ENCODE assay signal across 21 mouse cellular contexts in the genomic region with DNA sequence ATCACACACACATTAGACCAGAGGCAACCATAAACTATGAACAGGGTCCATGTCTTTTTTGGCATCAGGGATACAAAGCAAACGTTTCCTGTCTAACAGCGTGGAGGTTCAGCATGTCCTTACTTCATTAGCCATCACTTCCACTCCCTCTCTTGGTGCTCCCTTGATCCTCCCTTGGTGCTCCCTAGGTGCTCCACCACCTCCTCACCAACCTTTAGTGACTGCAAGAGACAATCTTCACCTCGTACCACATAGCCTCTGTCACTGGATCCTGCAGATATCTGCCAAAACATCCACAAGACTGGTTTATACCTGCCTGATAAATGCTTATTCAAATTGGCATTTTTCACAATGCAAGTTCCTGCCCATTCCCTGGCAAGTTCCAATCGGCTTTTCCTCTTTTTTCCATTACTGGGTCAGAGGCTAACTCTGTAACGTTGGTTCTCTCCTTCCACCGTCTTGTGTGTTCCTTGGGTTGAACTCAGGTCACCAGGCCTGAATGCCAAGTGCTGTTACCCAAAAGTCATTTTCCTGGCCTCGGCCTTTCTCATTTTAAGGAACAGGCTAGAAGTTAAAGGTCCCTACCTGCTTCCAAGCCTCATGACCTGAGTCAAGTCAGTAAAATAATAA. TPM values are rescaled to one million over a fixed set of nuclear protein-coding genes. Genes with fewer than 3 reads are reported as not detected.
A peak's percentile ranks its signal among the peaks of the same experiment; 100 is the strongest.
DNase-seq lines count a peak whose midpoint lies in the region; ATAC-seq lines count a peak whose summit lies in the region.
"Had no signal": no experiment of that assay in that cellular context is flagged by ENCODE, and none has a peak within 500 bp of the region (broad histone marks: within the 10 kb centered on the region; RNA-seq: fewer than 3 reads in every experiment).

No protein-coding gene starts in this region.

- no peaks in the 10 kb centered on the region for H3K27me3 ChIP-seq in embryonic facial prominence, embryonic 12.5 days
- no peaks in the 10 kb centered on the region for H3K27me3 ChIP-seq in embryonic facial prominence, embryonic 10.5 days (replicated peaks; ENCODE audit: low read depth, poor library complexity, severe bottlenecking)
- no peaks in the 10 kb centered on the region for H3K27me3 ChIP-seq in heart, embryonic 13.5 days (replicated peaks)
- H3K27me3 ChIP-seq in heart, embryonic 12.5 days (replicated peaks), result no peaks in the 10 kb centered on the region
- H3K27me3 ChIP-seq: CH12.LX; forebrain, embryonic 15.5 days; intestine, embryonic 15.5 days had no signal

- peak overlapping the region; percentile 17; the same call in 1 of the 2 replicates for H3K27ac ChIP-seq in embryonic facial prominence, embryonic 12.5 days
- no peak overlapping the region for H3K27ac ChIP-seq in embryonic facial prominence, embryonic 10.5 days (replicated peaks)
- H3K27ac ChIP-seq in heart, embryonic 13.5 days (replicated peaks), result peak overlapping the region; percentile 15; the same call in 1 of the 2 replicates
- no peak overlapping the region; the same call in 1 of the 2 replicates for H3K27ac ChIP-seq in heart, embryonic 12.5 days (ENCODE audit: poor library complexity, severe bottlenecking)
- peak overlapping the region; percentile 58 for H3K27ac ChIP-seq in brown adipose tissue, adult 24 weeks (replicated peaks; ENCODE audit: low read depth, low read length)
- H3K27ac ChIP-seq: forebrain, embryonic 15.5 days; hindbrain, embryonic 10.5 days; hindbrain, embryonic 14.5 days; intestine, embryonic 15.5 days had no signal

- no peak for ATAC-seq in embryonic facial prominence, embryonic 12.5 days (ENCODE audit: insufficient number of reproducible peaks, insufficient read depth, low FRiP score, low TSS enrichment)
- no peak for ATAC-seq in heart, embryonic 13.5 days (ENCODE audit: extremely low read depth, insufficient number of reproducible peaks, low FRiP score, low TSS enrichment)
- ATAC-seq in heart, embryonic 12.5 days (ENCODE audit: insufficient number of reproducible peaks, low FRiP score), result no peak
- ATAC-seq: forebrain, embryonic 15.5 days; intestine, embryonic 15.5 days had no signal

- no peaks in the 10 kb centered on the region for H3K36me3 ChIP-seq in embryonic facial prominence, embryonic 12.5 days
- H3K36me3 ChIP-seq in embryonic facial prominence, embryonic 10.5 days (replicated peaks), result peaks cover 10% of the 10 kb centered on the region; the same call in 1 of the 2 replicates
- no peaks in the 10 kb centered on the region for H3K36me3 ChIP-seq in heart, embryonic 13.5 days
- H3K36me3 ChIP-seq in heart, embryonic 12.5 days, result 0 out of 2 replicates have a peak, but pooled peaks cover 3% of the 10 kb centered on the region
- H3K36me3 ChIP-seq: forebrain, embryonic 15.5 days; intestine, embryonic 15.5 days had no signal

- H3K4me1 ChIP-seq in embryonic facial prominence, embryonic 12.5 days, result peaks cover 31% of the 10 kb centered on the region
- H3K4me1 ChIP-seq in embryonic facial prominence, embryonic 10.5 days, result peaks cover 53% of the 10 kb centered on the region
- H3K4me1 ChIP-seq in heart, embryonic 13.5 days, result peaks cover 22% of the 10 kb centered on the region
- H3K4me1 ChIP-seq in heart, embryonic 12.5 days (replicated peaks), result peaks cover 18% of the 10 kb centered on the region
- H3K4me1 ChIP-seq in brown adipose tissue, adult 24 weeks (ENCODE audit: control insufficient read depth, insufficient read depth, insufficient read length, low read length), result peaks cover 60% of the 10 kb centered on the region
- H3K4me1 ChIP-seq: forebrain, embryonic 15.5 days had no signal

- no peak overlapping the region for H3K9ac ChIP-seq in embryonic facial prominence, embryonic 12.5 days
- no peak overlapping the region for H3K9ac ChIP-seq in heart, embryonic 13.5 days
- no peak overlapping the region for H3K9ac ChIP-seq in heart, embryonic 12.5 days
- H3K9ac ChIP-seq: forebrain, embryonic 15.5 days; hindbrain, embryonic 14.5 days; intestine, embryonic 15.5 days had no signal

- DNase-seq in embryonic facial prominence, embryonic 10.5 days (ENCODE audit: low spot score), result no peak
- DNase-seq in gonadal fat pad, adult 2 months (ENCODE audit: low read depth), result peak; percentile 20
- DNase-seq in MN1 (ENCODE audit: low spot score), result no peak
- DNase-seq in cerebellum, postnatal 4 days (ENCODE audit: low spot score in 2 of 2), result no peak
- DNase-seq: adrenal gland, postnatal 36 days; cerebellum, adult 11 months; cerebellum, adult 8-10 months; cerebellum, postnatal 14 days; gastrocnemius, postnatal 14 days; heart, postnatal 14 days; kidney, adult 18-20 months had no signal

- H3K9me3 ChIP-seq in embryonic facial prominence, embryonic 12.5 days, result no peaks in the 10 kb centered on the region
- no peaks in the 10 kb centered on the region for H3K9me3 ChIP-seq in embryonic facial prominence, embryonic 10.5 days
- H3K9me3 ChIP-seq in heart, embryonic 13.5 days, result no peaks in the 10 kb centered on the region
- no peaks in the 10 kb centered on the region for H3K9me3 ChIP-seq in heart, embryonic 12.5 days (replicated peaks)
- H3K9me3 ChIP-seq: forebrain, embryonic 15.5 days; hindbrain, embryonic 10.5 days; intestine, embryonic 15.5 days had no signal

- H3K4me2 ChIP-seq in embryonic facial prominence, embryonic 12.5 days (replicated peaks), result no peak overlapping the region
- H3K4me2 ChIP-seq in heart, embryonic 13.5 days, result no peak overlapping the region
- no peak overlapping the region for H3K4me2 ChIP-seq in heart, embryonic 12.5 days
- H3K4me2 ChIP-seq: forebrain, embryonic 15.5 days; hindbrain, embryonic 14.5 days; intestine, embryonic 15.5 days had no signal

- H3K4me3 ChIP-seq in embryonic facial prominence, embryonic 12.5 days, result no peak overlapping the region
- H3K4me3 ChIP-seq in embryonic facial prominence, embryonic 10.5 days, result no peak overlapping the region
- no peak overlapping the region for H3K4me3 ChIP-seq in heart, embryonic 13.5 days
- no peak overlapping the region for H3K4me3 ChIP-seq in heart, embryonic 12.5 days
- H3K4me3 ChIP-seq in brown adipose tissue, adult 24 weeks (ENCODE audit: insufficient read depth, low read depth, low read length), result no peak overlapping the region
- H3K4me3 ChIP-seq: erythroblast, embryonic 14.5 days; forebrain, embryonic 15.5 days; hindbrain, embryonic 10.5 days; intestine, embryonic 15.5 days had no signal

- WGBS in embryonic facial prominence, embryonic 12.5 days, result 64% methylated on average over 7 of the region's 7 CpGs
- 80% methylated on average over 7 of the region's 7 CpGs for WGBS in embryonic facial prominence, embryonic 10.5 days
- 71% methylated on average over 7 of the region's 7 CpGs for WGBS in heart, embryonic 13.5 days
- WGBS in heart, embryonic 12.5 days, result 70% methylated on average over 7 of the region's 7 CpGs

RNA-seq across cellular contexts. Expression of a gene that starts 18.7 kb away (rescaled TPM):
- 14.1 and 14.5 TPM in 2 replicates for polyA plus RNA-seq in embryonic facial prominence, embryonic 12.5 days (2016; fragmentation: Nextera tagmentation; extraction: Ambion mirVana)
- 12.0 and 12.7 TPM in 2 replicates for polyA plus RNA-seq in embryonic facial prominence, embryonic 10.5 days (2016; fragmentation: Nextera tagmentation; extraction: Ambion mirVana)
- polyA plus RNA-seq in heart, embryonic 13.5 days (2015; fragmentation: Nextera tagmentation; extraction: Ambion mirVana), result 4.0 and 5.0 TPM in 2 replicates
- 7.3 and 8.2 TPM in 2 replicates for polyA plus RNA-seq in heart, embryonic 12.5 days (2016; fragmentation: Nextera tagmentation; extraction: Ambion mirVana)
- polyA plus RNA-seq in brown adipose tissue, adult 24 weeks (2012; ENCODE audit: insufficient read depth, insufficient read length, missing spikeins), result 7.1 and 8.0 TPM in 2 replicates
- polyA plus RNA-seq in gonadal fat pad, adult 2 months (2012; rRNA removed), result 5.2 and 7.6 TPM in 2 replicates

Comparison
In these comparisons a context has a peak if more than half of its experiments do, and no peak if none do; other contexts are left out.
1. H3K27ac ChIP-seq: peak in embryonic facial prominence, embryonic 12.5 days (single experiment), heart, embryonic 13.5 days (single experiment) and brown adipose tissue, adult 24 weeks (single experiment); none in embryonic facial prominence, embryonic 10.5 days (single experiment) and heart, embryonic 12.5 days (single experiment).